Mouse (Mus musculus): Measurements from ENCODE around the gene Cnn1. TPM values are rescaled to one million over a fixed set of nuclear protein-coding genes. Genes with fewer than 3 reads are reported as not detected.
"Not testable (repeated sequence)": the region's sequence is repeated elsewhere in the genome, so short reads cannot be mapped to it uniquely, and the experiment has no call there.

Cnn1 gene
- total and polyA plus RNA-seq, 2 experiments from 2014 or later: 0.24 TPM

- peak; percentile 87 for TF ChIP-seq CTCF (IDR thresholded peaks at IDR 0.05; ENCODE audit: low read depth)
- no peaks in the 10 kb centered on the region for H3K9me3 ChIP-seq (ENCODE audit: low read length)
- no peaks in the 10 kb centered on the region for H3K36me3 ChIP-seq (ENCODE audit: insufficient read depth)
- H3K4me3 ChIP-seq (ENCODE audit: low read depth, low read length): no peak overlapping the region
- WGBS: 18% methylated on average over 2 of the region's 2 CpGs
- H3K9ac ChIP-seq: no peak overlapping the region
- no peaks in the 10 kb centered on the region for H3K4me1 ChIP-seq (ENCODE audit: insufficient read depth)
- H3K27me3 ChIP-seq (ENCODE audit: insufficient read depth, low read length): no peaks in the 10 kb centered on the region
- no peak for ATAC-seq
- H3K4me2 ChIP-seq (ENCODE audit: low read depth): no peak overlapping the region
- peak; percentile 49 for DNase-seq
- H3K27ac ChIP-seq (ENCODE audit: low read depth, low read length): no peak overlapping the region
Observed at GRCm38 (mm10) chr9:22138480-22138879, 39.5 kb downstream of the Cnn1 start.

DNA sequence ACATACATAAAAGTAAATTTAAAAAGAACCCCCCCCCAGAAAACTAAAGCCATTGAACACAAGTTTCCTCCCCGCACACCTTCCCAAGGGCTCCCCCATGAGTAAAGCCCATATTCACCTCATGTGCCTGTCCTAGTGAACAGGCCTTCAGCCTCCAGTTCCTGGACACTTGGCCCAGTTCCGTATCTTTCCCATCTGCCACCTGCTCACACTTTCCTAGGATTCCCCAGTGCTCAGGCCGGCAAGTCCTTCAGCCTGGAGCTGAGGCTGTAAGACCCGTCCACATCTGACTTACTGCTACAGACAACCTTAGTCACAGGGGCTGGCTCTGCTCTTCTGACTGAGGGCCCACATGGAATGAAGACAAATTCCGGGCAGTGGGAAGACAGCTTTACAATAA, 40.7 kb downstream of the Cnn1 start:
- WGBS: 89% methylated on average over 5 of the region's 5 CpGs
- no peak overlapping the region for H3K4me3 ChIP-seq (ENCODE audit: low read depth, low read length)
- no peak for TF ChIP-seq CTCF (IDR thresholded peaks at IDR 0.05; ENCODE audit: low read depth)

GRCm38 (mm10) chr9:22143108-22144037, 44.4 kb downstream of the Cnn1 start:
- TF ChIP-seq CTCF (IDR thresholded peaks at IDR 0.05; ENCODE audit: low read depth): peak; percentile 91
- no peaks in the 10 kb centered on the region for H3K9me3 ChIP-seq (ENCODE audit: low read length)
- no peak overlapping the region for H3K9ac ChIP-seq
- no peak overlapping the region for H3K4me3 ChIP-seq (ENCODE audit: low read depth, low read length)
- no peak overlapping the region for H3K4me2 ChIP-seq (ENCODE audit: low read depth)
- no peaks in the 10 kb centered on the region for H3K27me3 ChIP-seq (ENCODE audit: insufficient read depth, low read length)
- DNase-seq (peak; percentile 88), ATAC-seq (peak; percentile 62)
- no peaks in the 10 kb centered on the region for H3K4me1 ChIP-seq (ENCODE audit: insufficient read depth)
- 57% methylated on average over 17 of the region's 17 CpGs for WGBS
- H3K27ac ChIP-seq (ENCODE audit: low read depth, low read length): no peak overlapping the region
- no peaks in the 10 kb centered on the region for H3K36me3 ChIP-seq (ENCODE audit: insufficient read depth)

More for the DNA sequence above, 40.7 kb downstream of the Cnn1 start:
- Histone ChIP-seq H3K36me3 (ENCODE audit: insufficient read depth) (no peaks in the 10 kb centered on the region), H3K27ac (ENCODE audit: low read depth, low read length) (no peak overlapping the region), H3K27me3 (ENCODE audit: insufficient read depth, low read length) (no peaks in the 10 kb centered on the region), H3K4me2 (ENCODE audit: low read depth) (no peak overlapping the region), H3K9ac (no peak overlapping the region), H3K4me1 (ENCODE audit: insufficient read depth) (no peaks in the 10 kb centered on the region), H3K9me3 (ENCODE audit: low read length) (no peaks in the 10 kb centered on the region)
- ATAC-seq: no peak
- DNase-seq: no peak

DNA sequence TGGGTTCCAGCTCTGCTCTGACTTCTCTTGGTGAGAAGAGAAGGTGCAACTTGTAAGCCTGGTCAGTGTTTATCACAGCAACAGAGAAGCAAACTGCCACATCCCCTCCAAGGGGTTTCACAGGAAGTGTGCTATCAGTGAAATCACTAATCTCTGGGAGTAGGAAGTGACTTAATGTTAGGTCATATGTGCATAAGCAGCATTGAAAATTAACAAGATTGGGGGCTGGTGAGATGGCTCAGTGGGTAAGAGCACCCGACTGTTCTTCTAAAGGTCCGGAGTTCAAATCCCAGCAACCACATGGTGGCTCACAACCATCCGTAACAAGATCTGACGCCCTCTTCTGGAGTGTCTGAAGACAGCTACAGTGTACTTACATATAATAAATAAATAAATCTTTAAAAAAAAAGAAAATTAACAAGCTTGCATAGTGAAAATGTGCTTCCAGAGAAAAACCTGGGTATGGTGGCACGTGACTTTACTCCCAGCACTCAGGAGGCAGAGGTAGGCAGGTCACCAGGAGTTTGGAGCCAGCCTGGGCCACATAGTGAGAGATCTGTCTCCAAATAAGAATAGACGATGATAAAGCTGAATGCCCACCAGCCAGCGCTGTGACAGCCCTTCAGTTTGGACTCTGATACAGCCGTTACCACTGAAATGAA, 45.4 kb downstream of the Cnn1 start:
- Histone ChIP-seq H3K27ac (ENCODE audit: low read depth, low read length) (no peak overlapping the region), H3K9me3 (ENCODE audit: low read length) (no peaks in the 10 kb centered on the region), H3K27me3 (ENCODE audit: insufficient read depth, low read length) (no peaks in the 10 kb centered on the region), H3K4me2 (ENCODE audit: low read depth) (no peak overlapping the region), H3K9ac (no peak overlapping the region), H3K4me3 (ENCODE audit: low read depth, low read length) (no peak overlapping the region), H3K36me3 (ENCODE audit: insufficient read depth) (no peaks in the 10 kb centered on the region), H3K4me1 (ENCODE audit: insufficient read depth) (no peaks in the 10 kb centered on the region)
- DNase-seq: no peak
- 86% methylated on average over 7 of the region's 8 CpGs for WGBS
- no peak for TF ChIP-seq CTCF (IDR thresholded peaks at IDR 0.05; ENCODE audit: low read depth)
- no peak for ATAC-seq

- H3K9ac ChIP-seq: no peak overlapping the region
- TF ChIP-seq CTCF (IDR thresholded peaks at IDR 0.05; ENCODE audit: low read depth): no peak
- DNase-seq (no peak), ATAC-seq (no peak)
- H3K27me3 ChIP-seq (ENCODE audit: insufficient read depth, low read length): no peaks in the 10 kb centered on the region
- WGBS: 87% methylated on average over 20 of the region's 20 CpGs
- no peak overlapping the region for H3K4me2 ChIP-seq (ENCODE audit: low read depth)
- H3K27ac ChIP-seq (ENCODE audit: low read depth, low read length): no peak overlapping the region
- no peaks in the 10 kb centered on the region for H3K4me1 ChIP-seq (ENCODE audit: insufficient read depth)
- H3K9me3 ChIP-seq (ENCODE audit: low read length): no peaks in the 10 kb centered on the region
- no peaks in the 10 kb centered on the region for H3K36me3 ChIP-seq (ENCODE audit: insufficient read depth)
- no peak overlapping the region for H3K4me3 ChIP-seq (ENCODE audit: low read depth, low read length)
Observed at GRCm38 (mm10) chr9:22149426-22150248, 50.6 kb downstream of the Cnn1 start.

DNA sequence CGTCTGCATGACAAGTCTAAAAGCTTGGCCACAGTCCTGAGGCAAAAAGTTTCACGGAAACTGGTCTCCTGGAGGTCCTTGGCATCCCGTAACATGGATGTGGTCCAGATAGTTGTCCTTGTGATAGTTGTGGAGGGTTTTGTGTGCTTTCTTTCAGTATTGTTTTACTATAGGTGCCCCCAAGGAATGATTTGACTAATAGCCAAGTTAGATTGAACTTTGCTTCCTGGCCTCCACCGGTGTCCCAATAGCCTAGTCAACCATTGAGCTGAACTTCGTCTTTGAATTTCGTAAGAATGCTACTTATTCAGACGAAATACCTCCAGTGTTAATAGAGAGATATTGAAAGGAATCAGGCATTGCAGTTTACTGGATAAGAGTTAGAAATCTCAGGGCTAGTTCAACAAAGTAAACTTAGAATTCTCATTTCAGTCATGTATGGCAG, 51.3 kb downstream of the Cnn1 start:
- H3K4me2 ChIP-seq (ENCODE audit: low read depth); ATAC-seq; H3K27ac ChIP-seq (ENCODE audit: low read depth, low read length); H3K4me3 ChIP-seq (ENCODE audit: low read depth, low read length); H3K4me1 ChIP-seq (ENCODE audit: insufficient read depth); H3K9me3 ChIP-seq (ENCODE audit: low read length); H3K9ac ChIP-seq; DNase-seq; H3K27me3 ChIP-seq (ENCODE audit: insufficient read depth, low read length); H3K36me3 ChIP-seq (ENCODE audit: insufficient read depth): not testable (repeated sequence)
- 91% methylated on average over 7 of the region's 7 CpGs for WGBS

Measured in forebrain, postnatal 0 days (tissue).